Mouse (Mus musculus) thymus, adult 2 months (tissue): ENCODE measurements around the gene Dffa.

ENCODE experiments used
- CTCF ChIP-seq: fragments of 200-500 bp; IDR thresholded peaks from 2 replicates; pipeline ENCODE4 v1.5.1; 2012; ENCODE audit warnings: mild to moderate bottlenecking, control low read depth, low read length, moderate library complexity, borderline replicate concordance; ENCODE audit not compliant: control insufficient read depth, poor library complexity, insufficient read depth; ENCODE audit errors: extremely low read depth
- POLR2A ChIP-seq: fragments of 200-500 bp; IDR thresholded peaks from 2 replicates; pipeline ENCODE4 v1.6.1; 2012; ENCODE audit warnings: mild to moderate bottlenecking, low read length, control low read depth, moderate library complexity; ENCODE audit not compliant: control insufficient read depth, poor library complexity, insufficient read depth; ENCODE audit errors: extremely low read depth

DNA sequence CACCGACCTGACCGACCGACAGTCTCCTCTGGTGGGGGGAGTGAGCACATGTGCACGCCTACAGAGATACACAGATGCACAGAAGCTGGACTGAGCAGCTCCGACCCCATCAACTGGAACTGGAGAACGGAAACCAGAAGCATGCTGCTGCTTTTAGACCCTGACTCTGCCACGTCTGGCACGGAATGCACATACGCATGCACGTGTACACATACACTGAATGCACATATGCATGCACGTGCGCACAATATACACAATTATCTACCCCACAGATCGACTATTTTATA is 42.6 kb upstream of the Dffa start:
- TF ChIP-seq POLR2A (no peak), CTCF (no peak)
